Mouse (Mus musculus) fibroblast of lung, adult 2 months (primary cell): ENCODE measurements around the gene Heca.
"Not testable (repeated sequence)": the region's sequence is repeated elsewhere in the genome, so short reads cannot be mapped to it uniquely, and the experiment has no call there.

ENCODE experiments used
- DNase-seq: peaks from one replicate; pipeline ENCODE4 v3.0.0-alpha.2; 2011; ENCODE audit warnings: low read depth

The Heca gene

GRCm38 (mm10) chr10:17947960-17948730 is at the start of gene Heca:
TSS of gene Heca (minus strand) at chr10:17948067.
- DNase-seq, result peak; percentile 62

DNA sequence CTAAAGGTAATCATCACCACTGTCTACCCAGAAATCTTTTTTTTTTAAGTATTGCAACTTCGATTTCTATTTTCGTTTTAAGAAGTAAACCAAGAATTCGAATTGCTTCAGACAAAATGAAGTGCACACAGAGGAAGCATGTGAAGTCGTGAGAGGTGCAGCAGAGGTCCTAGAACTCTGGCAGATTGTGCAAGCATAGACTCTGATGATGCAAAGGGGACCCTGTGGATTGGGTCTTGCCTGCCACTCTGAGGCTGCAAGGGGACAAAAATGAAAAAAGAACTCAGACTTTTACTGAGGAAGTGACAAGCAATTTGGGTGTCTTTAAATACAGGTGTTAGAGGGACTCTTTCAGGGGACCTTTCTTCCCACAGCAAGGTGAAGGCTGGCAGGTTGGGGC is 42.7 kb upstream of the Heca start:
- DNase-seq, result no peak

DNA sequence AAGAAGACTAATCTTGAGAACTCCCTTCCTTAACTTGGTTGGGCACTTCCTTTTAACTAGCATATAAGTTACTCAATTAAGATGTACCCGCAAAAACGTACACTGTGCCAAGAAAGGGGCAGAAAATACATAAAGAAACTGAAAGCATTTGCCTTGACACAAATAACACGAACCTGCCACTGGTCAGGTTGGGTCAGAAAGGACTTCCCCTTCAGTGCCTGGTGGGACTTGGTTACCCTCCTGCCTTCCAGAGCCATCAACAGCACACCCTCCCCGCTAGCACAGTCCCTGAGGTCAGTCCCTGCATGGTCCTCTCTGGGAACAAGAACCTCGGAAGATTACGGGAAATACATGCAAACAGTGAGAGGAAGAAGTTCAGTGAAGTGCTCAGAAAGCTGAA is 41.3 kb upstream of the Heca start:
- no peak for DNase-seq

DNA sequence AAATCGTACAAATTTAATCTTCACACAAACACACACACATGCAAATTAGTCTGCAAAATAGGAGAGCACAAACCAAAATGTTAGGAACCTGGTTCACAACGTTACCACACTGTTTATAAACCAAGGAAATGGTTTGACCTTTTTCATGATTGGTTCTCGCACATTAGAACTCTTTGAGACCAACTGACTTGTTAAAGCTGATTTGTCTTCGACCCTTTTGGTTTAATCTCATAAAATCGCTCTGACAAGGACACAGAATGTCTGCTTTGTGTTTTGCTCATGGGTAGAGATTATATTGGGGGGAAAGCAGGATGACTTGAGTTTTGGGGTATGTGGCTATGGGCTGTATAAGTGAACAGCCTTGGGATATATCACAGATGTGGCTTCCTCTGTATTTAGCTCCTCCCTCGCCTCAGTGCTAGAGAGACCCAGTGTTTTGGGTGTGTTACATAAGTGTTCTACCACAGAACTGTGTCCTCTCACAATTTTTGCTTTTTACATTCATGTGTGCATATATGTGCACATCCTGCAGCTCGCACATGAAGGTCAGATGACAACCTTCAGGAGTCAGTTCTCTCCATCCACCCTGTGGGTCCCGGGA is 40.1 kb upstream of the Heca start:
- no peak for DNase-seq

DNA sequence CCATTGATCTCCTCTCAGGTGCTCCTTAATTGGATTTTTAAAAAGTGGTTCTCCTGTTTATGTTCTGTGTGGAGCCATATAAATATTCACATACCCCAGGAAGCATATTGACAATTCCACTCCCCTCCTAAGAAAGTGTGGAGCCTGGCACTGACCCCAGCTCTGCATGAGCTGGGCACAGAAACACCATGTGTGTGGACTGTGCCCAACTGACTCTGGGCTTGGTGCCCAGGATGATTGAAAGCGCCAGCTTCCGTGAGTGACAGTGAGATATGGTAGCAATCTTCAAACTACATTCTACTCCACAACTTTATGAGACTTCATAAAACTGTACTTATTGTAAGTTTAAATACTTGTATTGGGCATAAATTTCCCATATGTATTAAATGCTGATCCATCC is 35.4 kb upstream of the Heca start:
- DNase-seq, result peak; percentile 10

DNA sequence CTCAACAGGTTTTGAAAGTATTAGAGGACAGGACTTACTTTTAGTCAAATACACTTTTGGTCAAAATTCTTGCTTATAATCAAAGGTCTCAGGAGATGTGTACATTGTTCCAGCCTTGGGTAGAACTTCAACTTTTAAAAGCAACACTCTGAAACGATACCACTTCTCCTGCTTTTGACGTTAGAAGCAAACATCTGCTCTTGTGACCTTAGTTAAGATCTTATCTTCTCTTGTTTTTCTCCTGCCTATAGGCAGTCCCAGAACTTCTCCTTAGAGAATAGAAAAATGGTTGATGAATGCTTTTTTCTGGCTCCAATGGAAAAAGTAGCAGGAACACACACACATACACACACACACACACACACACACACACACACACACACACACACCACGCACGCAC is 18.2 kb upstream of the Heca start:
- DNase-seq, result no peak

DNA sequence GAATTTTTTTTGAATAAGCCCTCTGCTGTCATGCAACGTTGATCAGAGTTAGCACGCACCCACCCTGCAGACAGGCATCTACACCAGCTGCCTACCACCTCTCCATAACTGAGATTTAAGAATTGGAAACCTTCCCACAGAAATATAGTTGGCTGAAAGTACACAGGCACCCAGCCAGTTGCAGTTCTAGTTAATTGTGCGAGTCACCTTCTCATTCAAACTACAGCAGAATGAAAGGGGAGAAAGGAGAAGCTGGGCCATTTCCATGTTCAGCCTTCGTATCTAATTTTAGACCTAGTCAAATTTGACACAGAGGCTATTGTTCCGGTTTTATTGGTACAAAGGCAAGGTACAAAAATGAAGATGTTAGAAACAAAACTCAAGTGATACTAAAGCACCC is 2.9 kb upstream of the Heca start:
- DNase-seq, result no peak

DNA sequence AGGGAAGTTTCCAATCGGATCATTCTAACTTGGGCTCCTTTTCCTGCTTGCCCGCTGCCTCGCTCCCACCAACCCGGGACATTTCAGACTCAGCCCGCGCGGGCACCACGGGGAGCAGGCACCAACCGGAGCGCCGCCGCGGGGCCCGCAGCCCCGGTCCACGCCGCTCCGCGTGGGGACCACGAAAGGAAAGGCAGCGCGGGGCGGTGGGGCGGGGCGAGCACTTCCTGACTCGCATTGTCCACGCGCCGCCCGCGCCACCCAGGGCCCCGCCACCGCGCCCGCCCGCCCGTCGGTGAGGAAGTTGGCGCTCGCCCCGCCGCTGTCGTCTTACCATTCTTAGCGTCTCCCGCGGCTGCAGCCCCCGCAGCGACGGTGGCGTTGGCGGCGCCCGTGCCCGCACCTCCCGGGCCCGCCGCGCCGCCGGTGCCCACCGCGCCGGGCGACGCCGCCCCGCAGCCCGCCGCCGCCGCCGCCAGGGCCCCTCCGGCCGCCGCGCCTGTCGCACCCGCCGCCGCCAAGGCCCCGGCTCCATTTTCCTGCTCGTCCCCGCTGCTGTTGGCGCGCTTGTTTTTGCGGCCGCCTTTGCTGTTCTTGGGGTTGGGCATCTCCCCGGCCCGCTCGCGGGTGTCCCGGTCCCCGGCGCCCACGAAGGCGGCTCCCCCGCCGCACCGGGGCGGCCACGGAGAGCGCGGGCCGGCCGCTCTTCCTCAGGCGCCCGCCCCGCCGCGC is 526 bp downstream of the Heca start:
- no peak for DNase-seq

GRCm38 (mm10) chr10:17946799-17947174 is 1.1 kb downstream of the Heca start:
- not testable (repeated sequence) for DNase-seq

- DNase-seq, result no peak
Observed at GRCm38 (mm10) chr10:17946046-17946445, 1.8 kb downstream of the Heca start.

DNA sequence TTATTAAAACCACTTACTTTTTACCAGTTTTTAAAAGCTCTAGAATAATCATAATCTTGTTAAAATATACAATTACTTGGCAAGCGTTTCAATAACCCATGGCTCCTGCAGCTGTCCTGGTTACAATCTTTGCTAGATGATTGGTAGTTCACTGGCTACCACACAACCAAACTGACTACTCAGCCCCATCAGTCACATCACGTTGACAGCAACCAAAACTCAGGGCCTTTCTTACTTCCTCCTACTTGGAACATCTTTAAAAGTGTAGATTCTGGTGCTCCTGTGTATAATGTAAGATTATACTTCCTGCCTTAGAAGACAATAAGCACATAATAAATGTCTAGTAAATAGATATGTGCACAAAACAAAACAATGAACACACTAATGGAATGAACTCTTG is 14.2 kb downstream of the Heca start:
- DNase-seq, result no peak

DNA sequence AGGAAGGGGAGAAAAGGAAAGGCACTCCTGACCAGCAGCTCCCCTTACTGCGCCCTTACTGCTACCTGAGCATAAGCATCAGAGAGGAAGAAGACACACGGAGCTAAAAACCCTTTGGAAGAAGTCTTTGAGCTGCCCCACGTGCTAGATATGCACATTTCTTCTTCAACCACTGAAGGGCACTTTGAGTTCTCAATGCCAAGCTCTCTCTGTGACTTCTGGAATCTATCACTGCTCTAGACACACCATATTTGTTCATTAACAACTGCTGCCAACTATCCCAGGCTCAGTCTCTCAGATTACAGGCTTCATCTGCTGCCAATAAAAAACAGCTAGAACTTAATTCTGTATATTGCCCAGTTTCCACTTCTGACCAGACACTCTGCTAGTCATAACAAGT is 15.7 kb downstream of the Heca start:
- DNase-seq, result no peak

GRCm38 (mm10) chr10:17931157-17931556 is 16.7 kb downstream of the Heca start:
- no peak for DNase-seq

- peak; percentile 35 for DNase-seq
Observed at GRCm38 (mm10) chr10:17930445-17931083, 17.3 kb downstream of the Heca start.

GRCm38 (mm10) chr10:17925200-17925599 is 22.7 kb downstream of the Heca start:
- no peak for DNase-seq

DNA sequence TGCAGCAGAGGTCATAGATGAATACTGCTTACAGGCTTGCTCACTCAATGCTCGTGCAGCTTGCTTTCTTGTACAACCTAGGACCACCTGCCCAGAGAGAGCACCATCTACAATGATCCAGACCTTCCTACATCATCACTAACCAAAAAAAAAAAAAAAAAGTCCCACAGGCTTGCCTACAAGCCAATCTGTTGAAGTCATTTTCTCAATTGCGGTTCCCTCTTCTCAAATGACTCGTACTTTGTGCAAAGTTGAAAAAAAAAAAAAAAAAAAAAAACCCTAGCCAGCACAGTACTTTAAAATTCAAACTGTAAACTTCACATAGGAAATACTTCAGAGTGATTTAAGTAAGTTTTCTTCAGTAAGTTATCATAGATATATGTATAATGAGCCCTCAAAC is 23.7 kb downstream of the Heca start:
- no peak for DNase-seq

- DNase-seq, result no peak
Observed at GRCm38 (mm10) chr10:17921381-17921780, 26.5 kb downstream of the Heca start.

- DNase-seq, result no peak
Observed at GRCm38 (mm10) chr10:17919971-17920370, 27.9 kb downstream of the Heca start.

DNA sequence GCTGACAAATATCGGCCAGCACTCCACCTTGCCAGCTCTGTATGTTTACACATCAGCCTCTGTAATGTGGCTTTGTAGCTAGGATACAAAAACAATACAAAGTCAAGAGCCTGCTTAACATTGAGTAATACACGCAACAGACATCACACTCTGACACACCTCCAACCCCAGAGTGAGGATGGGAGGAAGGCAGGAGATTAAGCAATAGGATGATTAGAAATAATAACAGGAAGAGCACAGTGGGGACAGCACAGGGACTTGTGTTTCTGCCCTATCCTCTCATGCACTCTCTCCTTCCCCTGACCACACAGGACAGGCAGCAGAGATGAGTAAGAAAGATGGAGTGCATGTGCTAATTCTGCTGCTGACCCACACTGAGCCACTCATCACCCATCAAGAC is 28.8 kb downstream of the Heca start:
- no peak for DNase-seq

DNA sequence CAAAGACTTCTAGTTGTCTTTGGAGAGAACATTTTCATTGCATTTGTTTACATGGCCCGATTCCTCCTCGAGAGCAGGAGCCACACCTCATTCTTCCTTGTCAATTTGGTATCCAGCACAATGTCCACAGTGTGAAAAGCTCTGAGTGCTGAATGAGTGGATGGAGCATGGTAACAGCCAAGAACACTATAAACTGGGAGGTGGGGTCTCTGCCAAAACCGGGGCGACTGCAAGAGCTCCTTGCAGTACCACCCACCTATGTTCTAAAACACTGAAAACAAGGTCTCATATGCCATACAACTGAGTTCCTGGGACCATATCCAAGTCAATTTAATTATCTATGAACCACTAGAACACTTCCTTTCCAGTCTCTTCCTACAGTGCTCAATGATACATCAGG is 39.1 kb downstream of the Heca start:
- no peak for DNase-seq

DNA sequence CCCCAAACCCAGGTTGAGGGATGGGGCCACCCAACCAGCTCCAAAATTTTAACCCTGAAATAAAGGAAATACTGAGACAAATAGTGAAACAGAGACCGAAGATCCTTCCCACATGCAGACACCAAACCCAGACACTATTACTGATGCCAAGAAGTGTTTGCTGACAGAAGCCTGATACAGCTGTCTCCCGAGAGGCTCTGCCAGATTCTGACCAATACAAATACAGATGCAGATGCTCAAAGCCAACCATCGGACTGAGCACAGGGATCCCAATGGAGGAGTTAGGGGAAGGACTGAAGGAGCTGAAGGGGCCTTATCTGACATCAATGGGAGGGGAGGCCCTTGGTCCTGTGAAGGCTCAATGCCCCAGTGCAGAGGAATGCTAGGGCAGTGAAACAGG is 41.5 kb downstream of the Heca start:
- not testable (repeated sequence) for DNase-seq

DNA sequence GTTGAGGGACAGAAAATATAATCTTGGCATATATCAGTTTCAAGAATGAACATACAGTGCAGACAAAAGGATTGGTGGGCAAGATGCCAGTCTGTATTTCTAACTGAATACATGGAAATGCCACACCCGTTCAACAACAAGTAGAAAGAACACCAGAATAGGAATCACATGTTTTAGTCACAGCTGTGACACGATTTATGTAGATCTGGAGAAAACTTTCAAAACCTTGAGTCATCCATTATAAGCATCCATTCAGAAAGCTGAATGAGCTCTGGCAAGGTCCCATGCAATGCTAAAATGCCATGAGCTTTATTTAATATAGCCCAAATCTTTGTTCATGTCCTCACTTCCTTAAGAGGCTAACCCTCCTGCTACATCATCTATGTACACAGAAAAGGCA is 44.4 kb downstream of the Heca start:
- DNase-seq, result no peak

DNA sequence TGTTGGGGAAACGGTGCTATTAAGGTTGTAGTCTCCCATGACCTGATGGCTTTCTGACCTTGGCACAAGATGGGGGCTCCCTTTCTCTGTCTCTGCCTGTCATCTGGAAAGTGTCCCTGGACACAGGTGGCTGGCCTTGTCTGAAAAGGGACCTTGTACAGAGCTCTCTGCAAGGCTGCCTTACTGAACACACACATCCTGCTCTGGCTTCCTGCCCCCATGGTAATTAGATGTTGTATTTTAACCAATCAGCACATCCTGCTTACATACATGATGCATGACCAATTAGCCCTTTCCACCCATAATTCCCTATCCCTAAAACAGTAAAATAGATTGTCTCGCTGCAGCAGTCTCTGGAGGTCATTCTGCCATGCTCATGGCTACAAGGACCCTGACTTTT is 67.1 kb downstream of the Heca start:
- DNase-seq, result no peak
